ENCODE assay signal across 8 mouse cellular contexts in genomic region chr2:36276454-36276853, GRCm38 (mm10). TPM values are rescaled to one million over a fixed set of nuclear protein-coding genes. Genes with fewer than 3 reads are reported as not detected.
DNase-seq lines count a peak whose midpoint lies in the region; ATAC-seq and TF ChIP-seq lines count a peak whose summit lies in the region.

No protein-coding gene starts in this region.

- H3K36me3 ChIP-seq in intestine, embryonic 14.5 days (ENCODE audit: control insufficient read depth, insufficient read depth, low read length) = no peaks in the 10 kb centered on the region
- no peaks in the 10 kb centered on the region for H3K36me3 ChIP-seq in intestine, embryonic 15.5 days
- H3K36me3 ChIP-seq in embryonic facial prominence, embryonic 10.5 days (replicated peaks) = no peaks in the 10 kb centered on the region
- no peaks in the 10 kb centered on the region for H3K36me3 ChIP-seq in hindbrain, postnatal 0 days (ENCODE audit: insufficient read depth, low read length)
- H3K36me3 ChIP-seq in midbrain, embryonic 13.5 days = no peaks in the 10 kb centered on the region
- no peaks in the 10 kb centered on the region for H3K36me3 ChIP-seq in splenic B cell, adult 2 months (ENCODE audit: control insufficient read depth, insufficient read depth, low read length, poor library complexity, severe bottlenecking)

- no peak overlapping the region for H3K4me3 ChIP-seq in intestine, embryonic 14.5 days (ENCODE audit: low read depth, low read length)
- H3K4me3 ChIP-seq in intestine, embryonic 15.5 days (replicated peaks) = no peak overlapping the region
- no peak overlapping the region for H3K4me3 ChIP-seq in embryonic facial prominence, embryonic 10.5 days
- no peak overlapping the region for H3K4me3 ChIP-seq in hindbrain, postnatal 0 days (ENCODE audit: low read length)
- no peak overlapping the region for H3K4me3 ChIP-seq in midbrain, embryonic 13.5 days (replicated peaks)

- 0 out of 2 replicates have a peak, but pooled peaks have one; percentile 27 for ATAC-seq in intestine, embryonic 14.5 days (replicated peaks; ENCODE audit: low FRiP score, low TSS enrichment, low read depth)
- no peak for ATAC-seq in intestine, embryonic 15.5 days
- peak; percentile 51; the same call in 1 of the 2 replicates for ATAC-seq in hindbrain, postnatal 0 days
- ATAC-seq in midbrain, embryonic 13.5 days = peak; percentile 48

- H3K9ac ChIP-seq in intestine, embryonic 14.5 days (ENCODE audit: low read length) = no peak overlapping the region
- no peak overlapping the region for H3K9ac ChIP-seq in intestine, embryonic 15.5 days
- H3K9ac ChIP-seq in hindbrain, postnatal 0 days (replicated peaks; ENCODE audit: low read length) = no peak overlapping the region
- no peak overlapping the region for H3K9ac ChIP-seq in midbrain, embryonic 13.5 days (replicated peaks)

- peak; percentile 85 for TF ChIP-seq CTCF in hindbrain, postnatal 0 days (IDR thresholded peaks at IDR 0.05; ENCODE audit: low read depth)

- no peaks in the 10 kb centered on the region for H3K4me1 ChIP-seq in intestine, embryonic 14.5 days (replicated peaks; ENCODE audit: control insufficient read depth, insufficient read depth, low read length)
- H3K4me1 ChIP-seq in intestine, embryonic 15.5 days (replicated peaks) = no peaks in the 10 kb centered on the region
- H3K4me1 ChIP-seq in embryonic facial prominence, embryonic 10.5 days = no peaks in the 10 kb centered on the region
- H3K4me1 ChIP-seq in hindbrain, postnatal 0 days (ENCODE audit: insufficient read depth, low read length) = no peaks in the 10 kb centered on the region
- no peaks in the 10 kb centered on the region for H3K4me1 ChIP-seq in midbrain, embryonic 13.5 days (replicated peaks)

- H3K27ac ChIP-seq in intestine, embryonic 14.5 days (ENCODE audit: low read depth) = no peak overlapping the region
- H3K27ac ChIP-seq in intestine, embryonic 15.5 days = no peak overlapping the region
- no peak overlapping the region for H3K27ac ChIP-seq in embryonic facial prominence, embryonic 10.5 days (replicated peaks)
- H3K27ac ChIP-seq in hindbrain, postnatal 0 days = no peak overlapping the region
- H3K27ac ChIP-seq in midbrain, embryonic 13.5 days = no peak overlapping the region

- no peaks in the 10 kb centered on the region for H3K27me3 ChIP-seq in intestine, embryonic 14.5 days (replicated peaks; ENCODE audit: control insufficient read depth, insufficient read depth, low read length)
- H3K27me3 ChIP-seq in intestine, embryonic 15.5 days (replicated peaks) = no peaks in the 10 kb centered on the region
- no peaks in the 10 kb centered on the region for H3K27me3 ChIP-seq in embryonic facial prominence, embryonic 10.5 days (replicated peaks; ENCODE audit: low read depth, poor library complexity, severe bottlenecking)
- H3K27me3 ChIP-seq in hindbrain, postnatal 0 days (ENCODE audit: insufficient read depth, low read length) = no peaks in the 10 kb centered on the region
- H3K27me3 ChIP-seq in midbrain, embryonic 13.5 days = no peaks in the 10 kb centered on the region
- no peaks in the 10 kb centered on the region; the same call in 1 of the 2 replicates for H3K27me3 ChIP-seq in splenic B cell, adult 2 months (ENCODE audit: control insufficient read depth, insufficient read depth, low read length, poor library complexity, severe bottlenecking)

- no peaks in the 10 kb centered on the region for H3K9me3 ChIP-seq in intestine, embryonic 14.5 days (ENCODE audit: control insufficient read depth, low read length)
- H3K9me3 ChIP-seq in intestine, embryonic 15.5 days = no peaks in the 10 kb centered on the region
- H3K9me3 ChIP-seq in embryonic facial prominence, embryonic 10.5 days = no peaks in the 10 kb centered on the region
- no peaks in the 10 kb centered on the region for H3K9me3 ChIP-seq in hindbrain, postnatal 0 days (ENCODE audit: low read length)
- H3K9me3 ChIP-seq in midbrain, embryonic 13.5 days = no peaks in the 10 kb centered on the region

- 29% methylated on average over 4 of the region's 4 CpGs for WGBS in intestine, embryonic 14.5 days
- WGBS in intestine, embryonic 15.5 days = 32% methylated on average over 4 of the region's 4 CpGs
- WGBS in embryonic facial prominence, embryonic 10.5 days = 40% methylated on average over 4 of the region's 4 CpGs
- 33% methylated on average over 4 of the region's 4 CpGs for WGBS in hindbrain, postnatal 0 days
- WGBS in midbrain, embryonic 13.5 days = 45% methylated on average over 4 of the region's 4 CpGs

- no peak overlapping the region for H3K4me2 ChIP-seq in intestine, embryonic 14.5 days (ENCODE audit: low read length)
- no peak overlapping the region for H3K4me2 ChIP-seq in intestine, embryonic 15.5 days (replicated peaks)
- no peak overlapping the region for H3K4me2 ChIP-seq in hindbrain, postnatal 0 days (ENCODE audit: low read depth, low read length)
- no peak overlapping the region for H3K4me2 ChIP-seq in midbrain, embryonic 13.5 days (replicated peaks)

- DNase-seq in intestine, embryonic 14.5 days (ENCODE audit: low spot score) = peak; percentile 75
- DNase-seq in adrenal gland, postnatal 14 days = peak; percentile 69
- peak; percentile 46 for DNase-seq in embryonic facial prominence, embryonic 10.5 days (ENCODE audit: low spot score)
- peak; percentile 95 for DNase-seq in hindbrain, postnatal 0 days (ENCODE audit: low spot score)
- peak; percentile 18 to 28 for DNase-seq in left cerebral cortex, adult 8-10 months (ENCODE audit: low spot score in 2 of 2)
- DNase-seq in splenic B cell, adult 2 months (ENCODE audit: low read depth, low spot score) = peak; percentile 52

RNA-seq across cellular contexts. Expression of gene Ptgs1, which starts 46.2 kb away (rescaled TPM):
- 25.1 and 26.1 TPM in 2 replicates for polyA plus RNA-seq in intestine, embryonic 14.5 days (2014; fragmentation: Nextera tagmentation; extraction: Ambion mirVana)
- polyA plus RNA-seq in intestine, embryonic 15.5 days (2015; fragmentation: Nextera tagmentation; extraction: Ambion mirVana) = 24.7 and 26.0 TPM in 2 replicates
- total RNA-seq in adrenal gland, postnatal 14 days (2021) = 13.6 and 14.9 TPM in 2 replicates
- polyA plus RNA-seq in embryonic facial prominence, embryonic 10.5 days (2016; fragmentation: Nextera tagmentation; extraction: Ambion mirVana) = 3.2 and 4.8 TPM in 2 replicates
- 6.8 and 8.0 TPM in 2 replicates for total RNA-seq in hindbrain, postnatal 0 days (2014; rRNA removed)
- polyA plus RNA-seq in hindbrain, postnatal 0 days (2015; fragmentation: Nextera tagmentation; extraction: Ambion mirVana) = 7.5 and 7.9 TPM in 2 replicates
- 10 to 100 TPM; 23.9 to 31.0 (median 27.8) TPM for total RNA-seq in left cerebral cortex, adult 8-10 months (2022)
- polyA plus RNA-seq in midbrain, embryonic 13.5 days (2015; fragmentation: Nextera tagmentation; extraction: Ambion mirVana) = 2.9 and 3.7 TPM in 2 replicates

Comparison
In these comparisons a context has a peak if more than half of its experiments do, and no peak if none do; other contexts are left out.
1. DNase-seq: peak in every context shown above with its lines; median percentile 95 in hindbrain, postnatal 0 days; 75 in intestine, embryonic 14.5 days; 69 in adrenal gland, postnatal 14 days; 52 in splenic B cell, adult 2 months; 46 in embryonic facial prominence, embryonic 10.5 days; 23 in left cerebral cortex, adult 8-10 months.